Mouse (Mus musculus): ENCODE data around the gene 1700034J05Rik.

DNA sequence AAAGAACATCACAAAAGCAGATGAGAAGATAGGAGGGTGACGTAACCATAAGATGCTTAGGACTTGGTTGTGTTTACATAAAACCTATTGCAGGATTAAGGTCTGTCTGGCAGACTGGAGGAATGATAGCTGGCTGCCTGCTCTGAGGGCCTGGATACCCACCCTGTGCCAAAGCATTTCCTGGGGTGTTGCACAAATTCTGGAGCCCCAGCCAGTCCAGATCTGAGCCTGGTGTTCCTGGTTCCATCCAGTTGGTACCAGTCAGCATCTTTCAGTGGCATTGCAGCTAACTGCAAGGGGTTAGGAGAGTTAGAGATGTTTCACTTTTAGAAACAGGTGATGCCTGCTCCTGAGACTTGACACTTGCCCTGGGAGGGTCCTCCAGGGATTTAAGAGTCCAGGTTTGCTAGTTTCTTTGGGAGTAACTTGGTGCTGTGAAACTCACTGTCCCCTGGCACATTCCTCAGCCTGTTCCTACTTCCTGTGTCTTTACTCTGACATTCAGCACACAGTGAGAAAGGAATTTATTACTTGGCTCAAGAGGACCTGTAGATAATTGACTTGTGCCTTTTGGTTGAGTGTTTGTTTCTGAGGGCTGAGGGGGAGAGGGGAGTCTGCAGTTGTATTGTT is 25.0 kb upstream of the 1700034J05Rik start:
- no peak for TF ChIP-seq CTCF (IDR thresholded peaks at IDR 0.05; ENCODE audit: borderline replicate concordance, control insufficient read depth, extremely low read depth, insufficient read depth, low read length, poor library complexity)
- no peak for TF ChIP-seq POLR2A (IDR thresholded peaks at IDR 0.05; ENCODE audit: control insufficient read depth, extremely low read depth, insufficient read depth, low read length, poor library complexity)

Data from thymus, adult 2 months (tissue).